13 mouse cellular contexts compared by ENCODE assay signal in the genomic region with DNA sequence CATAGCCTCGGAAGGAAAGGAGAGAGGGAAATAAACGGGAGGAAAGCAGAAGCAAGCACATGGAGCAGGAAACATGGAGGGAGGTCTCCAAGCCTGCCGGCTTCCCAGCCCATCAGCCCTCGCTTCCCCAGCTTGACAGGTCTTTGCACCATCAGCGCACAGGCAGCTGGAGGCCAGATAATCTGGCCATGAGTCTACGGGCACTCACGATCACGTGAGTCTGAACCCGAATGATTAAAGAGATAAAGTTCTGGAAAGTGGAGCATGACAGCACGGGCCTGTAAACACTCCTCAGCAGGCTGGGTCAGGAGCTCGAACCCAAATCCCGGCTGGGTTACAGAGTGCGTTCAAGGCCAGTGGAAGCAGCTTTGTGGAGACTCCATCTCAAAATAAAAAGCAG. TPM values are rescaled to one million over a fixed set of nuclear protein-coding genes. Genes with fewer than 3 reads are reported as not detected.
DNase-seq lines count a peak whose midpoint lies in the region; ATAC-seq and TF ChIP-seq lines count a peak whose summit lies in the region.
"Had no signal": no experiment of that assay in that cellular context is flagged by ENCODE, and none has a peak within 500 bp of the region (broad histone marks: within the 10 kb centered on the region; RNA-seq: fewer than 3 reads in every experiment).

No protein-coding gene starts in this region.

- TF ChIP-seq CTCF in G1E (IDR thresholded peaks at IDR 0.05; ENCODE audit: low read depth, low read length) = no peak
- no peak for TF ChIP-seq CTCF in liver, embryonic 14.5 days (IDR thresholded peaks at IDR 0.05; ENCODE audit: low read depth)

- no peaks in the 10 kb centered on the region for H3K27me3 ChIP-seq in kidney, embryonic 15.5 days
- no peaks in the 10 kb centered on the region for H3K27me3 ChIP-seq in kidney, embryonic 16.5 days (ENCODE audit: insufficient read depth, low read length)
- no peaks in the 10 kb centered on the region for H3K27me3 ChIP-seq in G1E (ENCODE audit: insufficient read depth, low read length)
- H3K27me3 ChIP-seq in liver, embryonic 14.5 days (ENCODE audit: control insufficient read depth, insufficient read depth, low read length) = no peaks in the 10 kb centered on the region
- H3K27me3 ChIP-seq: embryonic facial prominence, embryonic 12.5 days; limb, embryonic 13.5 days had no signal

- H3K4me2 ChIP-seq in kidney, embryonic 15.5 days = no peak overlapping the region
- H3K4me2 ChIP-seq in kidney, embryonic 16.5 days (replicated peaks; ENCODE audit: low read depth, low read length) = no peak overlapping the region
- peak overlapping the region; percentile 91 for H3K4me2 ChIP-seq in liver, embryonic 14.5 days (ENCODE audit: low read depth)
- H3K4me2 ChIP-seq: embryonic facial prominence, embryonic 12.5 days; limb, embryonic 13.5 days had no signal

- H3K4me3 ChIP-seq in kidney, embryonic 15.5 days (replicated peaks) = no peak overlapping the region
- H3K4me3 ChIP-seq in kidney, embryonic 16.5 days (ENCODE audit: low read length) = no peak overlapping the region
- peak overlapping the region; percentile 76 for H3K4me3 ChIP-seq in G1E (ENCODE audit: low read depth, low read length)
- H3K4me3 ChIP-seq in liver, embryonic 14.5 days (ENCODE audit: insufficient read depth in 1 of 2, low read depth in 2 of 2, low read length in 2 of 2) = peak overlapping the region; percentile 36 to 74; a peak in 3 of 4 replicates
- H3K4me3 ChIP-seq: embryonic facial prominence, embryonic 12.5 days; limb, embryonic 13.5 days had no signal

- H3K9me3 ChIP-seq in kidney, embryonic 15.5 days (replicated peaks) = no peaks in the 10 kb centered on the region
- H3K9me3 ChIP-seq in kidney, embryonic 16.5 days (ENCODE audit: low read length) = 0 out of 2 replicates have a peak, but pooled peaks cover 6% of the 10 kb centered on the region
- H3K9me3 ChIP-seq in G1E (replicated peaks) = peaks cover 2% of the 10 kb centered on the region
- H3K9me3 ChIP-seq in liver, embryonic 14.5 days (ENCODE audit: control insufficient read depth, low read length) = peaks cover 3% of the 10 kb centered on the region; the same call in 1 of the 2 replicates

- no peak for DNase-seq in G1E (ENCODE audit: low spot score)
- DNase-seq in c-Kit-negative CD71-positive TER-119-positive erythroid progenitor cells, embryonic 14.5 days (ENCODE audit: low read depth, low spot score) = peak; percentile 60
- DNase-seq in liver, embryonic 14.5 days (ENCODE audit: low read depth in 3 of 3, low spot score in 3 of 3) = peak; percentile 66 to 70 (median 69)
- no peak for DNase-seq in layer of hippocampus, adult 18-20 months (ENCODE audit: low spot score in 2 of 2)
- DNase-seq: cerebellum, postnatal 10 days; gastrocnemius, postnatal 36 days; heart, postnatal 36 days; kidney, postnatal 36 days had no signal

- ATAC-seq in kidney, embryonic 15.5 days (replicated peaks; ENCODE audit: low FRiP score) = 0 out of 2 replicates have a peak, but pooled peaks have one; percentile 8
- no peak for ATAC-seq in kidney, embryonic 16.5 days (ENCODE audit: low FRiP score, low TSS enrichment)
- peak; percentile 7 for ATAC-seq in G1E (ENCODE audit: extremely low read depth, insufficient number of reproducible peaks, low FRiP score, poor library complexity, severe bottlenecking)
- ATAC-seq in liver, embryonic 14.5 days (ENCODE audit: insufficient read depth) = peak; percentile 43
- no peak for ATAC-seq in granulocyte monocyte progenitor cell, adult 5-6 weeks (replicated peaks; ENCODE audit: poor library complexity, severe bottlenecking)

- no peak; the same call in 1 of the 2 replicates for TF ChIP-seq EP300 in liver, embryonic 14.5 days (IDR thresholded peaks at IDR 0.05; ENCODE audit: low read depth)

- H3K4me1 ChIP-seq in kidney, embryonic 15.5 days = peaks cover 3% of the 10 kb centered on the region; the same call in 1 of the 2 replicates
- no peaks in the 10 kb centered on the region for H3K4me1 ChIP-seq in kidney, embryonic 16.5 days (ENCODE audit: insufficient read depth, low read length)
- peaks cover 92% of the 10 kb centered on the region for H3K4me1 ChIP-seq in G1E (ENCODE audit: insufficient read depth, low read depth, low read length)
- peaks cover 26 to 31% of the 10 kb centered on the region in 2 experiments for H3K4me1 ChIP-seq in liver, embryonic 14.5 days (replicated peaks; ENCODE audit: control insufficient read depth in 2 of 2, insufficient read depth in 2 of 2, low read length in 1 of 2)

- H3K36me3 ChIP-seq in kidney, embryonic 15.5 days = no peaks in the 10 kb centered on the region
- no peaks in the 10 kb centered on the region for H3K36me3 ChIP-seq in kidney, embryonic 16.5 days (ENCODE audit: insufficient read depth, low read length)
- H3K36me3 ChIP-seq in G1E (replicated peaks) = peaks cover 40% of the 10 kb centered on the region
- H3K36me3 ChIP-seq in liver, embryonic 14.5 days (replicated peaks; ENCODE audit: control insufficient read depth, insufficient read depth, low read depth) = peaks cover 7% of the 10 kb centered on the region; the same call in 1 of the 2 replicates
- H3K36me3 ChIP-seq: embryonic facial prominence, embryonic 12.5 days; limb, embryonic 13.5 days had no signal

- no peak overlapping the region for H3K9ac ChIP-seq in kidney, embryonic 15.5 days
- no peak overlapping the region for H3K9ac ChIP-seq in kidney, embryonic 16.5 days (replicated peaks; ENCODE audit: low read length)
- peak overlapping the region; percentile 94 for H3K9ac ChIP-seq in liver, embryonic 14.5 days (replicated peaks)
- H3K9ac ChIP-seq: embryonic facial prominence, embryonic 12.5 days; limb, embryonic 13.5 days had no signal

- 74% methylated on average over 13 of the region's 13 CpGs for WGBS in kidney, embryonic 15.5 days
- 68% methylated on average over 13 of the region's 13 CpGs for WGBS in kidney, embryonic 16.5 days
- WGBS in liver, embryonic 14.5 days (ENCODE audit: insufficient replicate concordance) = 15% methylated on average over 13 of the region's 13 CpGs

- no peak overlapping the region for H3K27ac ChIP-seq in kidney, embryonic 15.5 days
- H3K27ac ChIP-seq in kidney, embryonic 16.5 days (ENCODE audit: low read length) = no peak overlapping the region
- peak overlapping the region; percentile 98 for H3K27ac ChIP-seq in liver, embryonic 14.5 days
- H3K27ac ChIP-seq: limb, embryonic 13.5 days had no signal

RNA-seq across cellular contexts. Expression of a gene that starts 50.4 kb away (rescaled TPM):
- 18.1 and 21.1 TPM in 2 replicates for polyA plus RNA-seq in kidney, embryonic 15.5 days (2015; fragmentation: Nextera tagmentation; extraction: Ambion mirVana)
- 17.9 and 21.8 TPM in 2 replicates for polyA plus RNA-seq in kidney, embryonic 16.5 days (2015; fragmentation: Nextera tagmentation; extraction: Ambion mirVana)
- 78.0 and 96.6 TPM in 2 replicates for total RNA-seq in G1E (2014; fragmentation: Nextera tagmentation)
- total RNA-seq in G1E (2017) = 13.5 and 15.4 TPM in 2 replicates
- 24.0 and 86.6 TPM in 2 replicates for polyA plus RNA-seq in G1E (2012)
- polyA plus RNA-seq in liver, embryonic 14.5 days (2012; rRNA removed) = 2.2 and 2.3 TPM in 2 replicates
- 1.8 and 1.9 TPM in 2 replicates for polyA plus RNA-seq in liver, embryonic 14.5 days (2014; fragmentation: Nextera tagmentation; extraction: Ambion mirVana)
- 10 to 100 TPM; 63.9 to 68.3 TPM for total RNA-seq in layer of hippocampus, adult 18-20 months (2021)
- 6.9 and 11.8 TPM in 2 replicates for total RNA-seq in granulocyte monocyte progenitor cell, adult 5-6 weeks (2014; fragmentation: Nextera tagmentation)
- total RNA-seq in granulocyte monocyte progenitor cell, adult 5-6 weeks (2017) = 3.5 and 4.5 TPM in 2 replicates

Comparison
In these comparisons a context has a peak if more than half of its experiments do, and no peak if none do; other contexts are left out.
1. ATAC-seq: peak in kidney, embryonic 15.5 days (single experiment), G1E (single experiment) and liver, embryonic 14.5 days (single experiment); none in kidney, embryonic 16.5 days (single experiment) and granulocyte monocyte progenitor cell, adult 5-6 weeks (single experiment).
2. H3K4me3 ChIP-seq: peak in G1E (single experiment) and liver, embryonic 14.5 days (2 of 2); none in kidney, embryonic 15.5 days (single experiment) and kidney, embryonic 16.5 days (single experiment).
3. DNase-seq: peak in c-Kit-negative CD71-positive TER-119-positive erythroid progenitor cells, embryonic 14.5 days (single experiment) and liver, embryonic 14.5 days (3 of 3); none in G1E (single experiment) and layer of hippocampus, adult 18-20 months (0 of 2).